Mouse (Mus musculus) urinary bladder, postnatal 10 days (tissue): ENCODE results near the gene Pik3r1.

Experiments
- DNase-seq: peaks from one replicate; pipeline ENCODE4 v3.0.0; 2022; ENCODE audit warnings: low spot score

Pik3r1 gene

DNA sequence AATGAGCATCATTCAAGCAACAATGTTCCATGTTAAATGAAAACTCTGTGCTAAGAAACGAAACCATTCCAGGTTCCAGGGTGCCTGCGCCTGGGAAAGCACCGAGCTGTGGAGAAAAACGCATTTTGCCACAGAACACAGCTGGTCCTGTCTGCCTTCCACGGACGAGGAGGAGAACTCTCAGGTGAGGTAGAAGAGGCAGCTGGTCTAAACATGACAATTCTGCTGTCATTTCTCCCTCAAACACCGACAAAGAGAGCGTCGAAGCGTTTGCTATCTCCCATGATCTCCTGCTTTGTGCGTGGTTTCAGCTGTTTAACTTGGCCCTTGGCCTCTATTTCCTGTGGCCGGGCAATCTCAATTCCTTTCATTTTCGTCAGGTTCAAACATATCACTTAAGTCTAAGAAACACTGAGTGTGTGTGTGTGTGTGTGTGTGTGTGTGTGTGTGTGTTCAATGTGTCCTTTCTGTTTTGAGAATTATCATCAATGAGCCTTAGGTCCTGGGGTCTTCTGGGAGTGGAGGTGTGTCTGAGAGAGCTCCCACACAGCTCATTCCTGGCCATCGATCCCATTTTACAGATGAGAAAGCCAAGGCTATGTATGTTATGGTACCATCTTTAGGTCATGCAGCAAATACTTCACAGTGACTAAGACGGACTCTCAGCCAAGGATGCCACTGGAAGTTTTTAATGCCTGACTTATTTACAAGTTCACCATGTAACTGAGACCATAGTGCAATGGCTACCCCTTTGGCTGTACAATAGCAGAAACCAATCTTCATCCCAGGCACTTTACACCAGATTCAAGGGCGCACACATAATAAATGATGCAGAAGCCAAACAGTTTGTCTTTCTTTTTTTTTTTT, 31.3 kb downstream of the Pik3r1 start:
- no peak for DNase-seq

DNA sequence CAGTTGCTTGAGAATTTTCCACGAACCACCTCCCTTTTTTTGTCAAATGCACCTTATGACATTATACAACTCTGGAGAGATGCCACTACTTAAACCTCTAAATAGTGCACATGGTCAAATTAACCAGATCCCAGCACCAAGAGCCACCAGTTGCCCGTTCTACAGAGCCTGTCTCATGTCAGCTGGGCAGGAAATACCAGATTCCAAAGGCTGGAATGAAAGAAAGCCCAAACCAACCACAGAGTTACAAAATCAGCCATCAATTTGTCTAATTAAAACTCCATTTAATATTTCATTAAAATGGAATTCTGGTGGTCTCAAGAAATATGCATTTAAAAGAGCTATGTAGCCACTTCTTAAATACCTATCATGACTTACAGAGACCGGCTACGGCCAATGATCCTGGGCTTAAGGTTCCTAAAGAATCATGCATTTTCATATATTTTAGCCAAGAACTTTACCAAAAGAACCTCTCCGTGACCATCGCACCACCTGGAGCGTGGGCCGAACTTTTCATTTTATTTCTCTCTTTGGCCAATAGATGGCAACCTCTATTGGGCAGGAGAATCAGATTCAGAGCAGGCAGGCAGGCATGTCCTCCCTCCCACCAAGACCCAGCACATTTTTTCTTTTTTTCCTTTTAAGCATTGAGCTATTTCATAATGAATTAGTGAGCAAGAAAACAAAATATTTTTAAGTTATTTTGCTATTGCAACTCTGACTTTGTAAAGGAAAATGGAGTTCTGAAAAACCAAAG, 32.5 kb downstream of the Pik3r1 start:
- DNase-seq, result no peak

DNA sequence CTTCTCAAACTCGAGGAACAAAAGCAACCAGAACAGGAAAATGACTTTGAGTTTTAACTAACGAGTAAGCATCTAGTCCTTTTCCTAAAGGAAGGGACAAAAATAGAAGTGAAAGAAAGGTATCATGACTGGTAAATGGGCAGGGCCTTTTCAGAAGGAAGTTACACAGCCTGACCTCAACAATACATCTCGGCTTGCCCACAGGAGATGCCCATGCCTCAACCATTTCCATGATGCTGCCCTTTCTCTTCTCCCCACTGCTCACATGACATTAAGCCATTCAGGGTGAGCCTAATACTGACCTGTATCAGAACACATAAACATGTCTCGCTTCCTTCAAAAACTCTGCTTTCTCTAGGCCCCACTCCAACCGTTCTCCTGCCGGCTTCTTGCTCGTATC, 33.8 kb downstream of the Pik3r1 start:
- no peak for DNase-seq

DNA sequence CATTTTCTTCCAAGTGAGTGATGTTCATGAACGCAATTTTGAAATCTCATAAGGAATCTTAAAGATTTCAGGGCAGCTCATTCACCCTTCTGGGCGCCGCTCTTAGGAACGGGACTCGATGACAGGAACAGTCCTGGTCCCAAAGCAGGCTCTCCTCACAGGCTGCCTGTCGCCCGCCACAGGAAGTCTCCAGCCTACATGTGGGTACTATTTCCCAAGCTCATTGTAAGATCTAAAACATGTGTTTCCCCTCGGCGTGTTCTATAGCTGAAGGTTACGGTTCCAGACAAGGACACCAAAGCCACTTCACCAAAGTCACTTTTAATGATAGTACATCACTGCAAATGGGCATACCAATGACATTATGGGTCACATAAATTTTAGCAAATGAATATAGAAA, 35.3 kb downstream of the Pik3r1 start:
- DNase-seq, result no peak

DNA sequence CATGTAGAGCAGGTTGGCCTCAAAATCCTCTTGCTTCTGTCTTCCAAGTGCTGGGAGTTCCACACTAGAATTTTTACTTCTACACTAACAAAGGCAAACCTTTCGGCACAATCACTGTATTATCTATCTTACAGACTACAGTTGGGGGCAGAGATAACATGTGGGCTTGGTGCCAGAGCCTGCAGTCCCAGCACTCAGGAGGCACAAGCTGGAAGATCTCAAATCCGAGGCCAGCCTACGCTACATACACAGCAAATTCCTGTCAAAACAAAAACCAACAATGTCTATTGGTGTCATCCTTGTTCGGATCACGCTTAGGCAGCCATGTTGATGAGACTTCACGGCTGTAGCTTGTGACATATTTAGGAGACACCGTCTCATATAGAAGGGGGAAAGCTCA, 36.2 kb downstream of the Pik3r1 start:
- DNase-seq, result no peak

DNA sequence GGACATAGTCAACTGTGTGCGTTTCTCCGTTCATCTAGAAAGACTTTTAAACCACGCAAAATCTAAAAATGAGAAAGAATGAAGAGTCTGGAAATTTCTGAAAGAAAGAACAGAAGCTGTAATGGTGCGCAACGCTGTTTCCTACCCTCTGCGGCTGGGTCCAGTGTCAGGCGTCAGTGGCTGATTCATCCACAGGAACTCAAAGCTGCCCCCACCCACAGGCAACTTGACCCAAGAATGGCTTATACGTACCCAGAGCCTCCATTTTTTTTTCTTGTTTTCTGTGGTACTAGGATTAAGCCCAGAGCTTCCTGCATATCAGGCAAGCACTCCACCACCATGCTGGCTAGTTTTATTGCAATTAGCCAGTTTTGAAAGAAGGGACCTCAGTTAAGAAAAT, 37.7 kb downstream of the Pik3r1 start:
- no peak for DNase-seq

DNA sequence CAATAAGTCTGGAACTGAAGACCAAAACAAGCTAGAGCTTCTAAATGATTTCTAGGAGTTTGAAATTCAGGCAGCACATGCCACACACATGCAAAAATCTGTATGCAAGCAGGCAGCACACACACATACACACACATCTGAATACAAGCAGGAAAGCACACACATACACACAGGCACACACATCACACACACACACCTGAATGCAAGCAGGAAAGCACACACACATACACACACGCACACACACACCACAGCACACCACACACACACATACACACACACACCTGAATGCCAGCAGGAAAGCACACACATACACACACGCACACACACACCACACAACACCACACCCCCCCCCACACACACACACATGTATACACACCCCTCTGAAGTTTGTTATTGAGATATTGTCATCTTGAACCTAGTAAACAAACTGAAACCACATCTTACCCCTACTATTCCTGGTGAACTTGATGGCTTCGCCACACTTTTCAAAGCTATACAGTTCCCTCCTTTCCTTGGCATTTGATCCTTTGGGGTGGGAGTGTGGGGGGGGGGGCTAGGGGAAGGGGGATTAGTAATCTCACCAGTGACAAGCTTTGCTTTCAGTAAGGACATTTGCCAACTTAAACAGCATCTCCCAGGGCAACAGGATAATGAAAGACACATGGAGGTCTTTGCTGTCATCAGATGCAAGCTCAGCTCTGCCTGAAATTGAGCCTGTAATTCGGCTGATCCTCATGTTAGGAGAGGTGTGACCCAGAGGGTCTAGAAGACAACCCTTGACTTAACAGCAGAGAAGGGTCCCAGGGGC, 38.6 kb downstream of the Pik3r1 start:
- no peak for DNase-seq

DNA sequence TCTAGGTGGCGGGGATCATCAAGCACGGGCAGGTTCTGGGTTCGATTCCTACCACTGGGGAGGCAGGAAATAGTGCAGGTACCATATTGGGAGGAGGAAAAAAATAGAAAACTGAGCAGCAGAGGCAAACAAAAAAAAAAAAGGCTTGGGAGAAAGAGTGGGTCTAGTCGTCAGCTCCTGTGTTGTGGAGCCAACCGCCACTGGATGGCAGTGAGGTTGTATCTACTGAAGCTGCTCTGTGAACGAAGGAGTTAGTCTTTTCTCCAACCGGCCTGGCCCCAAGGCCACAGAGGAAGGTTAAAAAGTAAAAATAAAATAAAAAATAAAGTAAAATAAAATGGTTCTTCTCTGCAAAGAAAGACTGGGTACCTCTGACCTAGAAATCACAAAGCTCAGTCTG, 39.2 kb downstream of the Pik3r1 start:
- no peak for DNase-seq

DNA sequence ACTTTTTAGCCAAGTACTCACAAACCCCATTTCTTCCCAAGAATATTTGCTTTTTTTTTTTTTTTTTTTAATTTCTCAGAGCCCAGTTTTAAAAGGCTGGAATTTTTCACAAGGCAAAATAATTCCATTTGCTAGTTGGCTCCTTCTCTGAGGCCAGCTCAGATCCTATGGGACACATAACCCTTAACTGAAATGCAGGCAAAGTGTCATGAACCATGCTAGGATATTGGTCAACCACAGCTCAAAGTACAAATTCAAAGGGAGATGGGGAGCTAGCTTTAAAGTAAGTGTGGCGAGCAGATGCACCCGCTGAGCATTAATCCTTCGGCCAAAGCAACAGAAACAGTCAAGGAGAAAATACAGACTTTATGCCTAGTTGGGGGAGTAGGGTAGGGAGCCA, 39.7 kb downstream of the Pik3r1 start:
- DNase-seq, result no peak

DNA sequence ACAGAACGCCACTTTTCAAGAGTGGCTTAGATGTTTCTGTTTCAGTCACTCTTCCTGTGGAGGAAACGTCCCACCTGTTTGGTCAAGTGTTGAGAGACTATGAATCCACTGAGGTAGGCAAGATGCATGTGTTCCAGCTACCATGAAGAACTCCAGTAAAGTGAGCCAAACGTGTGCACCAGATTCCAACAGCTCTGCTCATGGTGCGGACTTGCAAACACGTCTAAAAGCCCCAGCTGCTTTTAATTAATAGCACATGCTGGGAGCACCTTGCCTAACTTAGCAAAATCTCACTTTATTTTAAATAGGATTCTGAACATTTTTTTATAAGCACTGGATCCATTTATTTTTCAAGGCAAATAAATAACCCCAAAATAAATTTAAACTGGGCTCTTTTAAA, 40.2 kb downstream of the Pik3r1 start:
- no peak for DNase-seq

DNA sequence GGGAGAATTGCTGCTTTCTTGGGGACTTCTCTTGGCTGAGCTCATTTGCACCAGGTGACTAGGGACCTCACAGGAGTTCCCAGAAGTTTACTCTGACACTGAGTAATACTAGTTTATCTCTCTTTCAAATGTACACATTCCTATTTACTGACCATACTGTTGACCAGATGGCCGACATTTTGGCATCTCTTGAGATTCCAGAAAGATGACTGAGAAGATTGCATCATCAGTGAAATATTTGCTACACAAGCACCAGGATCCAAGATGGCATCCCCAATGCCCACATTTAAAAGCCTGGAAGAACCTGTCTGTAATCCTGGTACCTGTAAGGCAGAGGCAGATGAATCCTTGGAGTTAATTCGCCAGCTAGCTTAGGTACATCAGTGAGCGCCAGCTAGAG, 41.1 kb downstream of the Pik3r1 start:
- no peak for DNase-seq

DNA sequence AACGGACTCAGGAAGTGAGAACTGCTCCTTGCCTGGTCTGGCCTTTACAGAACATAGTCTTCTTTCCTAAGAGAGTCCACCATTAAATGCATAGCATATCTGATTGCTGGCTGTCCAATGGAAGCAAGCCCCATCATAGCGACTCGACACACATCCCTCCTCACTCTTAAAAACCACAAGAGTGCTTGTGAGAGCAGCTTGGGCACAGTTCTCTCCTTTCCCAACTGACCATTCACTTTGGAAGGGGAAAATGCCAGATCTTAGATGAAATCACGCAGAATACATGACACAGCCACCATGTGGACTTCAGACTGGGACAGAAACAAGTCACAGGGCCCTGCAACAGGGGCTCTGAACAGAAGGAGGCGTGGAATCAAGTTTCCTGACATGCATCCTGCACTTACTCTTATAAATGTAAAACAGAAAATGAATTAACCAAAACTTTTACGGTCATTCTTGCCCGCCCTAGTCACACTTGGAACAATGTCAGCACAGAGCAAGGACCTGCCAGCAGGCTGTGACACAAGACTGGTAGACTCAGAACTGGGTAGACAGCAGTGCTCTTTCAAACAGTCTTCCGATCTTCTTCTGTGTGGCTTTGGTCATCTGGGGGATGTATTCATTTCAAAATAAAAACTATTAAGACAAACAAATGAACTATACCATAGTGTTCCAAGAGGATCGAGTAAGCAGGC, 46.0 kb downstream of the Pik3r1 start:
- no peak for DNase-seq

DNA sequence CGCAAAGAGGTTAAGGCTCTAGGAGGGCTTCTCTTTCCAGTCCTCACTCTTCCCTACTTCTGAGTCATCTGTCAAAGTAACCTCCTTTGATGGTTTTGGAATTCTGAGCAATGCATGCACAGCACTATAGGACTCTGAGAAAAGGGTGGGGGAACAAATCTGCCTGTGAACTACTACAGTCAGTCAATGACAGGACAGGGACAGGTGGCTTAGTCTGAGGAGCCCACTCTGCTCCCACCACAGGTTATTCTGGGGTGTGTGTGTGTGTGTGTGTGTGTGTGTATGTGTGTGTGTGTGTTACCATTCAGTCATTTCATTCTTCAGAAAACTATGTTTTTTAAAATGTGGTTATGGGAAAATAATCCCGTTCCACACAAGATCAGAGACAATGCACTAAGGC, 46.9 kb downstream of the Pik3r1 start:
- no peak for DNase-seq

DNA sequence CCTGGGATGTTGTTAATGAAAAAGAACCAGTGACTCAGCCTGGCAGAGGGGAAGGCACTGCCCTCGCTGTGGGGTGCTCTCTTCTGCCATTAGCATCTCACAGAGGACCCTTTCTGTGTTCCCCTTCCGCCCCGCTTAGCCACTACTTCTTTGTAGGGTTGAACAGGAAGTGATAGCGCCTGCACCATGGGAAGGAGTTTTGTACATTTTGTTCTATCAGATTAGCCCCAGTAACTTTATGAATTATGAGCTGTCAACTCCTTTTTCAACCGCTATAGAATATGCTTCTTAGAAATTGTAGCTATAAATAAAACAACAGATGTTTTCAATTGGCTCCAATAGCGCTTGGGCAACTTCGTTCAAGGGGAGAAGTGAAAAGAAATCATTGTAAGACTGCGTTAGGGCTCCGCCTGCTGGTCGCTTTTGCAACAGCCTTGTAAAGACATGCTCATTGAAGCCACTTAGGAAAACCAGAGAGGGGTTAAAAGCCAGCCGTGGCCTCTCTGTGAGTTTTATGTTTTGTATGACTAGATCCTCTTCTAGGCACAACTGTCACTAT, 48.6 kb downstream of the Pik3r1 start:
- peak; percentile 47 for DNase-seq

DNA sequence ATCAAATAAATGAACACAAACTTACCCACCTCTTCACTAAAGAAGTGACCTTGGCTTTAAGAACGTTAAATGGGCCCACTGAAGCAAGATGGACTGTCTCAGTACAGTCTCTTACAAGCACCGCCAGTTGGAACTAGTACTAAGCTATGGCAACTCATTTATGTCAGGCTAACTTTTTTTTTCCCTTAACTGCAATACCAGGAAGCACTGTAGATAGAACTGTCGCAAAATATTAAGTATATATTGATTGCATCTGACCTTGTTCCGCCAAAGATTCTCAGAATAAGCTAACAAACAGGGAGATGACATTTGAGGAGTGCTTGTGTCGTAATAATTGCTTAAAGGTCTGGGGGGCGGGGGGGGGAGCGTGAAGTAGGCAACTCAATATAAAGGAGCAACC, 49.3 kb downstream of the Pik3r1 start:
- no peak for DNase-seq

DNA sequence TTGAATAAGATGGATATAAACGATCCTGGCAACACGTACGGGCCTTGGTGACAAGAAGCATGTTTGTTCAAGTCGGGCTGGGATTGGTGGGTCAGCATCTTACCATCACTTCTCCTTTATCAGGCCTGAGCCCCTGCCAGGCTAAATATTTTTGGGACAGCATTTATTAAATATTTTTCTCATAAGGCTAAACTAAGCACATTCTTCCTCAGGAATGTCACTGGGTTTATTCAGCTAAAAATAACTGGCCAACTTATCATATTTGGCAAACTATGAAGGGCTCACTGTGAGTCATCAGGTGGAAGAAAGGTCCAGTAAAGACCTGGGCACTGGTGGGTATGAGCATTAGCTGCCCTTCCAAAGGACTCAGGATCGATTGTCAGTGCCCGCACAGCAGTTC, 50.2 kb downstream of the Pik3r1 start:
- DNase-seq, result no peak

DNA sequence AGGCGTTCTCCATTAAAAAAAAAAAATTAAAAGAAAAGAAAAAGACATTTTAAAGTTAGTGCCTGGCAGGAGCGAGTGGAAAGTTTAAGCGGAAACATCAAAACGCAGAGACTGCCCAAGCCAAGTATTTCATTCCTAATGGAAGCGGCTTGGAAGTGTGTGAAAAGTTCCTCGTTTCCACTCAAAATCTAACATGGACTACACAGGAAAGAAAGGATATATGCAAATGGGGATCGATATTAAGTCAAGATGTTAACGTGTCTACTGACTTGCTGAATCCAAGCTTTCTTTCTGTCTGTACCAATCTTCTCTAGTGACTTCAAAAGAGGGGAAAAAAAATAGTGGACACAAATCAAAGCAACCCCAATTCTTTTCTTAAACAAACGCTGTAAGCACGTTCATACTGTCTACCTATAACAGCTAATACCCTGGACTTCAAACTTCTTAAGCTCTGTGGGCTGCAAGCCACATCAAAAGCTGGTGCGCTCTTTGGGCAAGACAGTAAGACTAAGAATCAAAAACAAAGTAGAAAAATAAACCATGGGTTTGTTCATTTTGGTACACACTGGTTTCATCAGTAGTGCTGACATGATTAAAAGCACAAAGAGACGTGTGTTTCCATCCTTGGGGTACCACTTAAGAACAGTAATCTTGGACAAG, 54.5 kb downstream of the Pik3r1 start:
- no peak for DNase-seq

DNA sequence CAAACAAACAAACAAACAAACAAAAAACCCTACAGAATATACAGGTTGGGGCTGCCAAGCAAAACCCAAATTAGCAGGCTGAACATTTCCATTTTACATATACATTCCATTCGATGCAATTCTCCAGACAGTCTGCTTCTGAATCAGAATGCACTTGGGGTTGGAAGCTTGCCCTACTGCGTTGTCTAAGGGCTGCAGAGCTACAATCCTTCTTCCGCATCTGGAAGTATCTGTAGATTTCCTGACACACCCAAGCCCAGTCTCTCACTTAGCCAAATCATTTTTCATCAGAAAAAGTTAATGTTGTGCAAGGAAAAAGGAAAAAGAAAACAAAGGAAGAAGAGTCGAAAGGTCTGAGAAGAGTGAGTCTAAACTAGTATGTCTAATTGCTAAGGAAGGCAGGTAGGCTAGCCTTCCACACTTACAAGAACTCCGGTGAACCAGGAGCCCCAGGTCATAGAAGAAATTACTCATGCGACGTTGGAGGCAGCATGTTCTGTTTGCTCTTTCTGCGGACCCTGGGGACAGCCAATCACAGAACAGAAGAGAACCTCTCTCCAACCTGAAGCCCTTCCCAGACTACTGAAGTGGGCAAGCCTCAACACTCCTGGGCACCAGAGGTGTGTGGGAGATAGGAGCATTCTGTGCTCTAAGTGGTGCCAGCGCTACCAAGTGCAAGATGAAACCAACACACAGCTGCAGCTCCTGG, 55.1 kb downstream of the Pik3r1 start:
- no peak for DNase-seq

DNA sequence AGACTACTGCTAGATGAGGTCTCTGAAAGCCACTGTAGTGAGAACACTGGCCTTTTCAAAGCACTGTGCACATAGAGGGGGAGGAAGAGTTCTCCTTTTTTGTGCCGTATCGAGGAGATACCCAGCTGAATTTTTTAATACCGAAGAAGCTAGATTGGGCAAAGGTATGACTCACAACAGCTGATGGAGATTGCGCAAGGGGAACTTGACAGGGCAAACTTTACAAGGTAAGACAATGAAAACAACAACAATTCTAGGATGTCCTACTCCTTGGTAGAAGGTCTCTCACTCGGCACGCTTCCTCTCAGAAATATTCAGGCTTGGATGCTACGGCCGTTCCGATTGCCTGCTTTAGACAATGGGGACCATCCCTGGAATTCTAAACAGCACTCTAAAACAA, 55.9 kb downstream of the Pik3r1 start:
- no peak for DNase-seq

DNA sequence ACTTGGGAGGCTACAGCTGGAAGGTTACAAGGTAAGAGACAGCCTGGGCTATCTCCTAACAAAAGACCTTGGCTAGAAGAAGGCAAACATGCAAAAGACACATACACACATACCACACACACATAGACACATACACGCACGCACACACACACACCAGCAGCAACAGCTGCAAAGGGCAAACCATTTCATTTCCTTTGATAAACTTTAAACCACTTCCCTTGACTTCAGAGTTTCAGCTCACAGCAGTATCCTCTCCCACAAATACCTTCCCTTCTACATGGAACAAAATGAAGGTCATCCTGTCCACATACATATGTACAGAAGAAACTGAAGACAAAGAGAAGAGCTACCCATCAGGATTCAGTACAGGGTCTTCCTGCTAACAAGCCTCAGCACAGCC, 56.7 kb downstream of the Pik3r1 start:
- no peak for DNase-seq

DNA sequence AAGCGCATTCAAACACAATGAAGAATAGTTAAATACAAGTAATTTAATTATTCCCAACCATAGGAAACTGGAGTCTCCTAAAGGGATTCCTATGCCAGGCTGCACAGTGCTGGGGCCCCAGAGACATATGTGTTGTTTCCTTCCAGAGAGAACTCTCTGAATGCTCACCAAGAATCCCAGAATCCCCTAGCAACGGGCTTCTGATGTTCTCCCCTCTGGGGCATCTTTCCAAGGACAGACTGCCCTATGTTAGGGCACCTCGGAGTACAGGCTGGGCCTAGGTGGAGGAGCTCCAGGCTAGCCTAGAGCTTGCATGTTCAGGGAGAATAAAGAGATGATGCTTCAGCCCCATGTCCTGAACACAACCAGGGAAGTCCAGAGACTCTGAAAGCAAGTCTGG, 58.2 kb downstream of the Pik3r1 start:
- DNase-seq, result no peak
